9 mouse cellular contexts compared by ENCODE assay signal in genomic region chr1:121096551-121097550, GRCm38 (mm10).
DNase-seq lines count a peak whose midpoint lies in the region; ATAC-seq lines count a peak whose summit lies in the region.
"Had no signal": no experiment of that assay in that cellular context is flagged by ENCODE, and none has a peak within 500 bp of the region (broad histone marks: within the 10 kb centered on the region; RNA-seq: fewer than 3 reads in every experiment).

No protein-coding gene starts in this region.

- WGBS in embryonic facial prominence, embryonic 11.5 days: 4% methylated on average over 28 of the region's 28 CpGs
- WGBS in heart, embryonic 16.5 days: 7% methylated on average over 28 of the region's 28 CpGs

- DNase-seq in layer of hippocampus, adult 11-12 months (ENCODE audit: low spot score): peak; percentile 30
- DNase-seq in layer of hippocampus, adult 8-10 months (ENCODE audit: low spot score in 2 of 2): no peak
- DNase-seq in embryonic facial prominence, embryonic 11.5 days (ENCODE audit: low spot score): peak; percentile 71
- DNase-seq in kidney, postnatal 36 days: peak; percentile 28 to 31
- DNase-seq in lung, postnatal 4 days: peak; percentile 28 to 30
- DNase-seq in yolk sac, embryonic 10.5 days (ENCODE audit: low spot score): peak; percentile 35
- DNase-seq in thymus, postnatal 14 days: no peak

- ATAC-seq in embryonic facial prominence, embryonic 11.5 days (replicated peaks; ENCODE audit: insufficient number of reproducible peaks, low FRiP score, low TSS enrichment, low read depth): no peak
- peak; percentile 28; the same call in 1 of the 2 replicates for ATAC-seq in heart, embryonic 16.5 days (replicated peaks; ENCODE audit: extremely low read depth, insufficient read depth, low FRiP score)

- 0 out of 2 replicates have a peak overlapping the region, but pooled peaks have one; percentile 32 for H3K9ac ChIP-seq in embryonic facial prominence, embryonic 11.5 days (replicated peaks; ENCODE audit: low read length)
- peak overlapping the region; percentile 51; the same call in 1 of the 2 replicates for H3K9ac ChIP-seq in heart, embryonic 16.5 days (ENCODE audit: low read length)

- H3K27ac ChIP-seq in embryonic facial prominence, embryonic 11.5 days (replicated peaks; ENCODE audit: low read depth, low read length): no peak overlapping the region; the same call in 1 of the 2 replicates
- no peak overlapping the region for H3K27ac ChIP-seq in heart, embryonic 16.5 days (ENCODE audit: low read length)

- peaks cover 4% of the 10 kb centered on the region; the same call in 1 of the 2 replicates for H3K27me3 ChIP-seq in embryonic facial prominence, embryonic 11.5 days (ENCODE audit: control insufficient read depth, insufficient read depth, low read length)
- 0 out of 2 replicates have a peak, but pooled peaks cover 6% of the 10 kb centered on the region for H3K27me3 ChIP-seq in heart, embryonic 16.5 days (ENCODE audit: control insufficient read depth, insufficient read depth, low read length)
- H3K27me3 ChIP-seq: CH12.LX had no signal

- no peaks in the 10 kb centered on the region for H3K36me3 ChIP-seq in embryonic facial prominence, embryonic 11.5 days (replicated peaks; ENCODE audit: control insufficient read depth, insufficient read depth, low read depth, low read length)
- H3K36me3 ChIP-seq in heart, embryonic 16.5 days (ENCODE audit: control insufficient read depth, insufficient read depth): no peaks in the 10 kb centered on the region

- no peaks in the 10 kb centered on the region for H3K4me1 ChIP-seq in embryonic facial prominence, embryonic 11.5 days (ENCODE audit: control insufficient read depth, insufficient read depth, low read length)
- H3K4me1 ChIP-seq in heart, embryonic 16.5 days (ENCODE audit: control insufficient read depth, insufficient read depth, low read length): no peaks in the 10 kb centered on the region

- peak overlapping the region; percentile 51 for H3K4me2 ChIP-seq in embryonic facial prominence, embryonic 11.5 days (ENCODE audit: low read depth, low read length)
- peak overlapping the region; percentile 74 for H3K4me2 ChIP-seq in heart, embryonic 16.5 days (ENCODE audit: low read depth, low read length)

- no peaks in the 10 kb centered on the region for H3K9me3 ChIP-seq in embryonic facial prominence, embryonic 11.5 days (replicated peaks; ENCODE audit: control insufficient read depth, low read length)
- H3K9me3 ChIP-seq in heart, embryonic 16.5 days (replicated peaks; ENCODE audit: control insufficient read depth, low read length): no peaks in the 10 kb centered on the region

- H3K4me3 ChIP-seq in embryonic facial prominence, embryonic 11.5 days (ENCODE audit: low read depth, low read length): peak overlapping the region; percentile 24
- H3K4me3 ChIP-seq in heart, embryonic 16.5 days (ENCODE audit: low read length): peak overlapping the region; percentile 47

Comparison
In these comparisons a context has a peak if more than half of its experiments do, and no peak if none do; other contexts are left out.
1. DNase-seq: peak in layer of hippocampus, adult 11-12 months (single experiment), embryonic facial prominence, embryonic 11.5 days (single experiment), kidney, postnatal 36 days (2 of 2), lung, postnatal 4 days (2 of 2) and yolk sac, embryonic 10.5 days (single experiment); none in layer of hippocampus, adult 8-10 months (0 of 2) and thymus, postnatal 14 days (single experiment).